Mouse (Mus musculus) B cell, adult 62 days (primary cell): ENCODE measurements around the gene 2210408I21Rik. TPM values are rescaled to one million over a fixed set of nuclear protein-coding genes. Genes with fewer than 3 reads are reported as not detected.

Experiments used
- total RNA-seq: library from RNA; stranded (reverse); gene quantifications from 4 replicates; pipeline ENCODE4 v1.2.4, GENCODE M21; 2023

Gene 2210408I21Rik
- total RNA-seq, result 4.0 to 6.3 TPM (median 4.6 TPM) in 4 replicates

GRCm38 (mm10) chr13:77134931-77135620, at the start of gene 2210408I21Rik, which contains the start of gene Slf1:
2210408I21Rik (plus strand) TSS chr13:77135540.
Slf1 (minus strand) TSS chr13:77135473.

Other genes starting within 250 kb of the 2210408I21Rik start
- gene Slf1, start 67 bp upstream of the 2210408I21Rik start, total RNA-seq, result 23.4 to 30.3 TPM (median 27.6 TPM) in 4 replicates